Mouse (Mus musculus) intestine, embryonic 16.5 days (tissue): ENCODE measurements around the gene Magohb. TPM values are rescaled to one million over a fixed set of nuclear protein-coding genes. Genes with fewer than 3 reads are reported as not detected.
"Not testable (repeated sequence)": the region's sequence is repeated elsewhere in the genome, so short reads cannot be mapped to it uniquely, and the experiment has no call there.

ENCODE experiments used
- ATAC-seq: fragments of 200-750 bp; cut with Nextera tagmentation; 2 replicates; pipeline ENCODE4 v1.8.0; 2017; ENCODE audit warnings: moderate TSS enrichment, moderate library complexity
- H3K27ac ChIP-seq: fragments of 300-500 bp; sonication (generic); 2 replicates; pipeline ENCODE4 v1.5.1; 2014; ENCODE audit warnings: mild to moderate bottlenecking, low read length
- H3K27me3 ChIP-seq: fragments of 300-500 bp; sonication (generic); replicated peaks from 2 replicates; pipeline ENCODE4 v1.6.1; 2014; ENCODE audit warnings: low read length, control low read depth, mixed read lengths; ENCODE audit not compliant: control insufficient read depth, insufficient read depth
- H3K36me3 ChIP-seq: fragments of 300-500 bp; sonication (generic); 2 replicates; pipeline ENCODE4 v1.6.1; 2014; ENCODE audit warnings: low read length, control low read depth; ENCODE audit not compliant: control insufficient read depth, insufficient read depth
- H3K4me1 ChIP-seq: fragments of 300-500 bp; sonication (generic); 2 replicates; pipeline ENCODE4 v1.6.1; 2014; ENCODE audit warnings: low read length, control low read depth, mixed read lengths; ENCODE audit not compliant: control insufficient read depth, insufficient read depth
- H3K4me2 ChIP-seq: fragments of 300-500 bp; sonication (generic); 2 replicates; pipeline ENCODE4 v1.6.1; 2014; ENCODE audit warnings: low read depth, low read length, control low read depth
- H3K4me3 ChIP-seq: fragments of 300-500 bp; sonication (generic); 2 replicates; pipeline ENCODE4 v1.5.1; 2014; ENCODE audit warnings: mild to moderate bottlenecking, low read length
- H3K9ac ChIP-seq: fragments of 300-500 bp; sonication (generic); 2 replicates; pipeline ENCODE4 v1.6.1; 2014; ENCODE audit warnings: low read depth, low read length
- H3K9me3 ChIP-seq: fragments of 300-500 bp; sonication (generic); 2 replicates; pipeline ENCODE4 v1.6.1; 2016; ENCODE audit warnings: low read length, control low read depth; ENCODE audit not compliant: control insufficient read depth
- WGBS: fragments of 180-500 bp; shearing (Covaris S2); extraction: QIAGEN DNeasy Blood & Tissue Kit; methylation state at CpG from one replicate; pipeline ENCODE4 v1.1.7; 2014; 5-methylcytosine and 5-hydroxymethylcytosine counted together
- polyA plus RNA-seq: library from polyadenylated mRNA; unstranded; fragments of >200 nt; fragmentation: Nextera tagmentation; extraction: Ambion mirVana; gene quantifications from 2 replicates; pipeline ENCODE4 v1.2.1, GENCODE M21; 2015

Gene Magohb
- polyA plus RNA-seq, 1 experiment from 2014 or later, result 46.1 TPM

GRCm38 (mm10) chr6:131304776-131305175, 11.7 kb upstream of the Magohb start:
- H3K9me3 ChIP-seq, result no peaks in the 10 kb centered on the region
- no peaks in the 10 kb centered on the region for H3K27me3 ChIP-seq
- no peak overlapping the region for H3K9ac ChIP-seq
- peak; percentile 91 for ATAC-seq
- H3K4me3 ChIP-seq, result no peak overlapping the region
- H3K36me3 ChIP-seq, result no peaks in the 10 kb centered on the region
- peak overlapping the region; percentile 48; the same call in 1 of the 2 replicates for H3K27ac ChIP-seq
- H3K4me1 ChIP-seq, result 0 out of 2 replicates have a peak, but pooled peaks cover 6% of the 10 kb centered on the region
- H3K4me2 ChIP-seq, result 0 out of 2 replicates have a peak overlapping the region, but pooled peaks have one; percentile 2
- 45% methylated on average over 3 of the region's 3 CpGs for WGBS

GRCm38 (mm10) chr6:131298531-131298930, 5.5 kb upstream of the Magohb start:
- no peak overlapping the region for H3K4me3 ChIP-seq
- H3K27me3 ChIP-seq, result no peaks in the 10 kb centered on the region
- no peak overlapping the region for H3K4me2 ChIP-seq
- H3K36me3 ChIP-seq, result no peaks in the 10 kb centered on the region
- no peaks in the 10 kb centered on the region for H3K4me1 ChIP-seq
- H3K27ac ChIP-seq, result no peak overlapping the region
- no peak for ATAC-seq
- H3K9me3 ChIP-seq, result no peaks in the 10 kb centered on the region
- H3K9ac ChIP-seq, result no peak overlapping the region

GRCm38 (mm10) chr6:131294435-131295112, 1.5 kb upstream of the Magohb start:
- peak overlapping the region; percentile 25; the same call in 1 of the 2 replicates for H3K4me2 ChIP-seq
- H3K36me3 ChIP-seq, result no peaks in the 10 kb centered on the region
- peak overlapping the region; percentile 84 for H3K27ac ChIP-seq
- no peaks in the 10 kb centered on the region for H3K27me3 ChIP-seq
- 59% methylated on average over 5 of the region's 5 CpGs for WGBS
- H3K4me3 ChIP-seq, result no peak overlapping the region
- ATAC-seq, result peak; percentile 91
- peaks cover 5% of the 10 kb centered on the region for H3K4me1 ChIP-seq
- H3K9me3 ChIP-seq, result no peaks in the 10 kb centered on the region
- H3K9ac ChIP-seq, result no peak overlapping the region

GRCm38 (mm10) chr6:131293916-131294315, 872 bp upstream of the Magohb start:
- H3K4me2 ChIP-seq, result peak overlapping the region; percentile 25; the same call in 1 of the 2 replicates
- no peaks in the 10 kb centered on the region for H3K9me3 ChIP-seq
- peak overlapping the region; percentile 84 for H3K27ac ChIP-seq
- no peaks in the 10 kb centered on the region for H3K27me3 ChIP-seq
- 0 out of 2 replicates have a peak overlapping the region, but pooled peaks have one; percentile 1 for H3K4me3 ChIP-seq
- no peaks in the 10 kb centered on the region for H3K36me3 ChIP-seq
- ATAC-seq, result peak; percentile 90
- peaks cover 5% of the 10 kb centered on the region for H3K4me1 ChIP-seq
- WGBS, result 67% methylated on average over 5 of the region's 5 CpGs
- no peak overlapping the region for H3K9ac ChIP-seq

GRCm38 (mm10) chr6:131292276-131292990, 611 bp downstream of the Magohb start:
- peaks cover 5% of the 10 kb centered on the region for H3K4me1 ChIP-seq
- peak overlapping the region; percentile 62 for H3K9ac ChIP-seq
- 12% methylated on average over 10 of the region's 10 CpGs for WGBS
- no peaks in the 10 kb centered on the region for H3K36me3 ChIP-seq
- H3K4me3 ChIP-seq, result peak overlapping the region; percentile 65
- peak overlapping the region; percentile 41 for H3K4me2 ChIP-seq
- no peaks in the 10 kb centered on the region for H3K27me3 ChIP-seq
- 0 out of 2 replicates have a peak overlapping the region, but pooled peaks have one; percentile 13 for H3K27ac ChIP-seq
- H3K9me3 ChIP-seq, result no peaks in the 10 kb centered on the region
- 0 out of 2 replicates have a peak, but pooled peaks have one; percentile 3 for ATAC-seq

- Histone ChIP-seq H3K9me3 (no peaks in the 10 kb centered on the region), H3K4me1 (peaks cover 5% of the 10 kb centered on the region), H3K9ac (no peak overlapping the region), H3K4me2 (no peak overlapping the region), H3K27ac (no peak overlapping the region), H3K4me3 (no peak overlapping the region), H3K36me3 (no peaks in the 10 kb centered on the region), H3K27me3 (no peaks in the 10 kb centered on the region)
- no peak for ATAC-seq
- 12% methylated on average over 2 of the region's 2 CpGs for WGBS
These were observed 2.6 kb downstream of the Magohb start for GRCm38 (mm10) chr6:131290430-131290829.

GRCm38 (mm10) chr6:131278160-131278559, 14.9 kb downstream of the Magohb start:
- not testable (repeated sequence) for H3K4me1 ChIP-seq, H3K4me2 ChIP-seq, H3K27me3 ChIP-seq, H3K9ac ChIP-seq, H3K36me3 ChIP-seq, H3K4me3 ChIP-seq, H3K27ac ChIP-seq, ATAC-seq, H3K9me3 ChIP-seq
- WGBS, result 93% methylated on average over 2 of the region's 2 CpGs

- ATAC-seq, result no peak
- Histone ChIP-seq H3K4me3 (no peak overlapping the region), H3K27me3 (no peaks in the 10 kb centered on the region), H3K4me2 (no peak overlapping the region), H3K36me3 (peaks cover 3% of the 10 kb centered on the region; the same call in 1 of the 2 replicates), H3K4me1 (no peaks in the 10 kb centered on the region), H3K9me3 (no peaks in the 10 kb centered on the region), H3K9ac (no peak overlapping the region), H3K27ac (no peak overlapping the region)
- 76% methylated on average over 4 of the region's 4 CpGs for WGBS
These were observed 16.4 kb downstream of the Magohb start for GRCm38 (mm10) chr6:131276659-131277058.

- H3K27me3 ChIP-seq, result no peaks in the 10 kb centered on the region
- H3K36me3 ChIP-seq, result peaks cover under 1% of the 10 kb centered on the region; the same call in 1 of the 2 replicates
- no peaks in the 10 kb centered on the region for H3K4me1 ChIP-seq
- H3K4me2 ChIP-seq, result no peak overlapping the region
- no peak overlapping the region for H3K9ac ChIP-seq
- ATAC-seq, result no peak
- no peak overlapping the region for H3K27ac ChIP-seq
- no peak overlapping the region for H3K4me3 ChIP-seq
- no peaks in the 10 kb centered on the region for H3K9me3 ChIP-seq
- 92% methylated on average over 1 of the region's 1 CpGs for WGBS
These were observed 20.7 kb downstream of the Magohb start for GRCm38 (mm10) chr6:131272311-131272710.
